Mouse (Mus musculus) c-Kit-negative CD71-positive TER-119-positive erythroid progenitor cells, embryonic 14.5 days (primary cell): ENCODE measurements around the gene Ccdc30.

Experiments used
- DNase-seq: peaks from one replicate; pipeline ENCODE4 v3.0.0-alpha.2; 2013; ENCODE audit warnings: low read depth, low spot score

Ccdc30 gene

DNA sequence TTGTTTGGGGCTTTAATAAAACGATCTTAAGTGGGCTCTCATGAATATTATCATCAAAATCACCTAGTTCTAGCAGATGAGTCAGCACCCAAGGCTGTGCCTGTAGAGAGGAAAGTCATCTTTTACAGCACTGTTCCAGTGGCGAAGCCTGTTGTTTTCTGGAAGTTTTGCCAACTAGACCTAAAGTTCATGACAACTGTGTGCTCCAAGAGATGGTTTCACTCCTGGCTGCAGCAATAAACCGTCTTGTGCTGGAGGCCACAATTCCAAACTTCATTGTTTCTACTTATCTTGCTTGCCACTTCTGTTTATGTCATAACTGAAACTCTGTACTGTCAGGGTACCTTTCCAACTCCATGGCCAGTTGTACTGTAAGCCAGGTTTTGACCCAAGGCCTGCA is 1.9 kb upstream of the Ccdc30 start:
- no peak for DNase-seq

DNA sequence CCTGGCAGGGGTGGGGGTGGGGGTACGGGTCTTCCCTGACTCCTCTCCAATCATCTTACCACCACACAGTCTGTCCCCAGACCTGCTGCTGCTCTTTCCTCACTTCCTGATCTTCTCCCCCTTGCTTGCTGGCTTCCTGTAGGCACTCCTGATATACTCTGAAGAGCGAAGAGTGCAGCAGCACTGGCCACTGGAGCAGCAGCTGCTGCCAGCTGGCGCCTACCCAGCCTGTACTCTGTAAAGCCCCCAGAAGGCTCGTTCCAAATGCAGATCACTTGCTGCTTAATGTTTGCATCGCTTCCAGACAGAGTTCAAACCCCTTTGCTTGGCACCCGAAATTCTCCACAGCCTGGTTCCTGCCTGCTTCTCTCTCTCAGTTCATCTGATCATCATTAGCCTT is 2.5 kb downstream of the Ccdc30 start:
- DNase-seq: no peak

- DNase-seq: no peak
Observed at GRCm38 (mm10) chr4:119411877-119412650, 3.3 kb downstream of the Ccdc30 start.

DNA sequence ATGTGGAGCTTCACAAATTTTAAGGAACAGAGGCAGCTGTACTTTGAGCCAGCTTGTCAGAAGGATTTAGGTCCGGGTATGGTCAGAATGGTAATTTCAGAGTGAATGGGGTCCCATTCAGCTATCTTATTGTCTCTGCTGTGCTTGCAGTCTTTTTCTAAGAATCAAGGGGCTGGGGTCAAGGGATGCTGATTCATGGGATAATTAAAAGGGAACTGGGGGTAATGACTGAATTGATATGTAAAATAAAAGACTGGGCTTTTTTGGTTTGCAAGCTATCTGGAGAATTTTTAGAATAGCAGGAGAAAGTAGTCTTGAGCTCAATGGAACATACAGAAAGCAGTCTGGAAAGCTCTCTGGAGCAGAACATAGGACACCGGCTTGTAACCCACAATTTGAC is 11.9 kb downstream of the Ccdc30 start:
- no peak for DNase-seq

DNA sequence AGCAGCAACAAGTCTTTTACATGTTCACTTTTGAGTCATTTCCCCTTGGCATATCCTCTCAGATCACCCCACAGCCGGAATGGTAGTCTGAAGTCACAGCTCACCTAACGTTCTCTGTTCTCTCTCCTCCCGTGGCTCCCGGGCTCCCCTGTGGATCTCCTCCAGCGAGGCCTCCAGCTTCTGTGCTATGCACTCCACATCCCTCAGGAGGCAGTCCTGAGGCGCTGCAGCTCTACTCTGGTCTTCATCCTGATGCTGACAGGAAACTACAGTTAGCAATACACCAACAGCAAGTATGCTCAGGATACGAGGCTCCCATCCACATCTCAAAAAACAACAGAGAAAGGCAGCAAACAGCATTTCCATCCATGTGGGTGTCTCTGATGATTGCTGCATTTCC is 14.4 kb downstream of the Ccdc30 start:
- DNase-seq: no peak

- DNase-seq: no peak
Observed at GRCm38 (mm10) chr4:119398751-119399150, 16.6 kb downstream of the Ccdc30 start.

- peak; percentile 29 for DNase-seq
Observed at GRCm38 (mm10) chr4:119390369-119390768, 25.0 kb downstream of the Ccdc30 start.

GRCm38 (mm10) chr4:119389184-119389583 is 26.1 kb downstream of the Ccdc30 start:
- DNase-seq: no peak

GRCm38 (mm10) chr4:119381471-119382190 is 33.7 kb downstream of the Ccdc30 start:
- DNase-seq: no peak

DNA sequence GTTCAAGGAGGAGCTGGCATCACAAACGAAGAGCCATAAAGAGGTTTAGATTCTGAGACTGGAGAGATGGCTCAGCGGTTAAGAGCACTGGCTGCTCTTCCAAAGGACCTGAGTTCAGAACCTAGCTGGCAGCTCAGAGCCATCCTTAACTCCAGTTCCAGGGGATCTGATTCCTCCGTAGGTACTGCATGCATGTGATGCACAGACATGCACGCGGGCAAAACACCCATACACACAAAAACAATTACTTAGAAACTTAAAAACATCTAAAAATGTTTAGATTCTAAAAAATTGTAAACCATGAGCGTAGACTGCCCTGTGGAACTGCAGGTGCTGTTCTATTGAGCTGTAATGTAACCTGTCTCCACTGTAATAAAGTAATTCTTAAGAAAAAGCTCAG is 45.9 kb downstream of the Ccdc30 start:
- DNase-seq: no peak

DNA sequence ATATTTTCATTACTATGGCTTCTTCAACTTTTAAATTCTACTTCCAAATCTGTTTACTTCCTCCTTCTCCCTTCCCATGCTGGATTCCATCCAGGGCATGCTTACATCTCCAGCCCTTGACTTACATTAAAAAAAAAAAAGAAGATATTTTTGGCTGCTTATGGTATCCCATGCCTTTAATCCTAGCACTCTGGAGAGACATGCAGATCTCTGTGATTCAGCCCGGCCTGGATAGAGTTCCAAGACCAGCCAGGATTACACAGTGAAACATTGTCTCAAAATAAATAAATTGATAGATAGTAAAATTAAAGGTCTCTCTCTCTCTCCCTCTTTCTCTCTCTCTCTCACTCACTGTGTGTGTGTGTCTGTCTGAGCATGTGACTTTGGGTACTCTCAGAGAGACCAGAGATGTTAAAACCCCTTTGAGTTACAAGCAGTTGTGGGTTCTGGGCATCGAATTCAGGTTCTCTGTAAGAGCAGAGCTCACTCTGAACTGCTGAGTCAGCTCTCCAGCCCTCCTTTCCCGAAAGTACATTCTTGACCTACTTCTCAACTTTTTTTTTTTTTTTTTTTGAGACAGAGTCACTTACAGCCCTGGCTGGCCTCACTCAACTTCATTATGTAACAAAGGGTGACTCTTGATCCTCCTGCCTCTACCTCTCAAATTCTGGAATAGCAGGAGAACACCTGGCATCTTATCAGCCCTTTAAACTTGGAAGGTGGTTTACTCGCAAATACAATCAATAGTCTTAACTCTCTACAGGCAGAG is 48.4 kb downstream of the Ccdc30 start:
- DNase-seq: no peak

GRCm38 (mm10) chr4:119362231-119362630 is 53.1 kb downstream of the Ccdc30 start:
- DNase-seq: no peak

DNA sequence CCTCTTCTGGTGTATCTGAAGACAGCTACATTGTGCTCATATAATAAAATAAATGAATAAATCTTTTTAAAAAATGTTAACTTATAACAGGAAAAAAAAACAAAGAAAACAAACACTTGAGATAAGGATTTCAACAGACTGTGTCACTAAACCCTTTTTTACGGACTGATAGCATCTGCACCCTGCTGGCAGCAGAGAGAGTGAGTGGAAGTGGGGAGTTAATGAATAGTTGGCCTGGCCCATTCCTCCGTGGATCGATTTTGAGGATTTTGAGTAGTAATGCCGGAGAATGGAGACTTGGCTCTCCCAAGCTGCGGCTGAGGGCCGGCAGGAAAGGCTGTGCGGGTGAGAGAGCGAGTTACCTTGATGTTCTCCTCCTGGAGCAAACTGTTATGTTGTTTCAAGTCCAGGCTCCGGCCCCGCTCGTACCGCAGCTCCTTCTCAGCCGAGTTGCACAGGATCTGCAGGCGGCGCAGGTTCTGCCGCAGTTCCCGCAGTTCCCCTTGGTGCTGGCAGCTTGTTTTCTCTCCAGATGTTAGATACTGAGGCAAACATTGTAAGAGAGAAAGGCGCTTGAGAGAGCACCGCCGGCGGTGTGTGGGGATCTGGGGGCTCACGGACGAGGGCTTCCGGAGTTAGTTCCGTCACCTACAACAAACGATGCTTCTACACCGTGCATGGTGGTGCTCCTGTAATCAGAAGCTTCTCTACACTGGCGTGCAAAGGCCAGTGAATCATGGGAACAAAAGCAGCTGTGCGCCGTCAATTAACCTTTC is 55.9 kb downstream of the Ccdc30 start:
- no peak for DNase-seq

DNA sequence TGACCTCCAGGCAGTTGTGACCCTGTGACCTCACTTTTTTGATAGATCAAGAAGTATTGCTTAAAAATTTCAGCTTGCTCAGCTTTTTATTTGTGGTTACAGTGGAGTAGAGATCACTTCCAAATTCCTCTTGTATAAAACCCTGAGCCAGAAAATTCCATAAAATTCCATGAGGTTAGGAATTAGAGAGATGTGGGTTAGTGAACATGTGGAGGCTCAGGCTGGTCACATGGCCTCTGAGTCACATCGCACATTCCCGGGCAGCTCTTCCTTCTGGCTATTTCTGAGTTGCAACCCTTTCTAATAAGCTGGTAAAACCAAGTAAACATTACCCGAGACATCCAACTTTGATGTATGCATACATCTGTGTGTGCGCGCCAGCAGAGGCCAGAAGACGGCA is 69.8 kb downstream of the Ccdc30 start:
- DNase-seq: no peak

GRCm38 (mm10) chr4:119338861-119339361 is 76.4 kb downstream of the Ccdc30 start:
- no peak for DNase-seq

DNA sequence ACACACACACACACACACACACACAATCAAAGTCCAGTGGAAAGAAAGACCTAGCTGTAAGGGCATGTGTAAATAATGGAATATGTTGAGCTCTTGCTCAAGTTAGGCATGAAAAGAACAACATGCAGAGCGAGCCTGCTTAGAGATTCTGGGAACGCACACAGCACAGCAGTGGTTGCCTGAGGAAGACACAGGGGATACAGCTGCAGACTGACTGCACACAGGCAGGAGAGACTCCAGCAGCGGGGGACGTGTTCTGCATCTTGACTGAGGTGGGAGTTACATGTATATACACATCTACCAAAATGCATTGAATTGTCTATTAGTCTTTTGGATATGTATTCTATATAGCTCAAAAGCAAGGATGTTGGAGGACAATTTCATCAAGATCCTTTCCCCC is 76.9 kb downstream of the Ccdc30 start:
- no peak for DNase-seq

DNA sequence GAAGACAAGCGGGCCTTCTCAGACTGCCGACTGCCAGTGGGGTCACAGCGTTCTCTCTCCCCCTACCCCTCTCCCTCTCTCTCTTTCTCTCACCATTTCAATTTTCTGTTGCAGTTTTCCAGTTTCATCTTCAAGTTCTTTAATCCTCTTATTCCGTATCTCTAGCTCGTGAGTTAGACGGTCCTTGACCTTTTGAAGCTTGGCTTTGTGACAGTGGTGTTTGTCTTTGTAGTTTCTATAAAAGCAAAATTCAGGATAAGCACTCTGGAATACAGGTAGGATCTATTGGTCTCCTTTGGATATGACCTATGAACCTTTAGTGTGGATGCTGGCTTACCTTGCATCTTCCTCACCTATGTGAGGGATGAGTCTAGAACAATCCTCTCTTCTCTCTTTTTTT is 81.8 kb downstream of the Ccdc30 start:
- no peak for DNase-seq

DNA sequence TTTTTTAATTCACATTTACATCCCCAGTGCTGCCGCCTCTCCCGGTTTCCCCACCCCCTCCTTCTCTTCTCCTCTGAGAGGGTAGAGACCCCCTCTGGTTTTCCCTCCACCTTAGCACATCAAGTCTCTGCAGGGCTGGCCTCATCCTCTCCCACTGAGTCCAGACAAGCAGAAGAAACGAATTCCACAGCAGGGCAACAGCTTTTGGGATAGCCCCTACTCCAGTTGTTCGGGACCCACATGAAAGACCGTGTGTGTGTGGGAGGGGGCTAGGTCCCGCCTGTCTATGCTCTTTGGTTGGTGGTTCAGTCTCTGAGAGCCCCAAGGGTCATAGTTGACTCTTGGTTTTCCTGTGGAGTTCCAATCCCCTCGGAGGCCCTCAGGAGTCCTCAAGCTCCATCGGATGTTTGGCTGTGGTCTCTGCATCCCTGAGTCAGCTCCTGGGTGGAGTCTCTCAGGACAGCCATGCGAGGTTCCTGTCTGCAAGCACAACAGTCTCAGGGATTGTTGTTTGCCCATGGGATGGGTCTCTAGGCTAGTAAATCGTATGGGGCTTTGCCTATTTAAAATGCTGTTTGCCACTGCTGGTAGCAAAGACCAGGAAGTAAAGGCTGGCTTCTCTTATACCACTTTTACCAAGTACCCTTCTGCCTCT is 94.3 kb downstream of the Ccdc30 start:
- no peak for DNase-seq

GRCm38 (mm10) chr4:119320131-119320830 is 95.0 kb downstream of the Ccdc30 start, which contains the start of gene Ppih:
TSS of gene Ppih (minus strand) at chr4:119320546.
- peak; percentile 82 for DNase-seq

- DNase-seq: no peak
Observed at GRCm38 (mm10) chr4:119313756-119314155, 101.6 kb downstream of the Ccdc30 start.
